Mouse (Mus musculus): Measurements from ENCODE around the gene Psmc3ip.

Psmc3ip gene

GRCm38 (mm10) chr11:101050359-101050758, 44.9 kb downstream of the Psmc3ip start:
- DNase-seq: no peak

GRCm38 (mm10) chr11:101047502-101047901, 47.7 kb downstream of the Psmc3ip start:
- no peak for DNase-seq

GRCm38 (mm10) chr11:101046440-101046839, 48.8 kb downstream of the Psmc3ip start:
- no peak for DNase-seq

- DNase-seq: no peak
Observed at GRCm38 (mm10) chr11:101045826-101046225, 49.4 kb downstream of the Psmc3ip start.
